Mouse (Mus musculus): Measurements from ENCODE around the gene Kif2a.

Kif2a gene

DNA sequence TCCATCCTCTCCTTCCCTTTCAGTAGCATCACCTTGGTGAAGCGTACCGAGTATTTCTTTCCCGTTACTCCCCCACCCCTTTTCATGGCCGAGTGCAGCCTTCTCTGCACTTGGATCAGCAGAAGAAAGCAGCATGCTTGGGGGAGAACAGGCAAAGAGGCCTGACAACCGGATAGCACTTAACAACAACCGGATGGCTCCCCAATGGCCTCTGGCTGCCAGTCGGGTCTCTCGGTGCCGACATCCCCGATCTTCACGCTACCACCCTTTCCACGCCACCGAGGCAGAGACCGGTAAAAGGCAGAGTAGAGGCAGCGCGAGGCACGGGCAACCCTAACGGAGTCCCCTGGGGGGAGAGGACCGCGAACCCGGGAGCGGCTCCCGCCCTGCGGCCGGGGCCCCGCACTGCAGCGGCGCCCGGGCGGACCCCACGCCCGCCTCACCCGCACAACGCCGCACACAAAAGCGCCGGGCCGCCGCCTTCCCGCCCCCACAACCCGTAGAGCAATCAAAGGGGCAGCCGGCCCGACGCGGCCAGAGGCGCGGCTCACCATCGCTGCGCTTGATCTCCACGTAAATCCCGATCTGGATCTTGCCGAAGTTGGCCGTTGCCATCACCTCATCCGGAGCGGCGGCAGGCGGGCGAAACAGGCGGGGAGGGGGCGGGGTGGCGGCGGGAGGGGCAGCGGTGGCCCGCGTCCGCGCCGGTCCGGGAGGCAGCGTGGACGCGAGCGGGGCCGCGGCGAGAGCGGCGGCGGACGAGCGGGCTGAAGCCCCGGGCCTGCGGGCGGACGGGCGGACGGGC, at the start of gene Kif2a:
TSS of gene Kif2a (minus strand) at position 666 of the 805 bp plus-strand sequence.
- CTCF ChIA-PET: interaction anchor here in 1 of 4 experiments (1.2 kb wide), 1 partner anchor 12 kb away, joined by 4 read pairs; no protein-coding TSS in a partner anchor
- POLR2A ChIA-PET: interaction anchor here in 3 of 4 experiments (1.0 to 3.9 kb wide), 13 partner anchors 9 to 116 kb away, joined by 3 to 41 read pairs (median 7); partner anchors contain the start of gene Dimt1 (in 1 of the 3)

DNA sequence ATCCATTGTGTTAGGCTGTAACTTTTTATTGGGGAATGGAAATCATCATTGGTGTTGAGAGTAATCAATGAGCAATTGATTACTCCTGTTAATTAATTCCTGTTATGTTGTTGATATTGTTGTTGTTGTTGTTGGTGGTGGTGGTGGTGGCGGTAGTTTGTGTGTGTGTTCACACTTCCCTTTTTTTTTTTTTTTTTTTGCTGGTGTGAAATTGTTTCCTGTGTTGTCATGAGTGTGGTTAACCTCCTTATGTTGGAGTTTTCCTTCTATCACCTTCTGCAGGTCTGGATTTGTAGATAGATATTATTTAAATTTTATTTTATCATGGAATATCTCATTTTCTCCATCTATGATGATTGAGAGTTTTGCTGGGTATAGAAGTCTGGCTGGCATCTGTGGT, 47.1 kb upstream of the Kif2a start:
- POLR2A ChIA-PET: no interaction called here
- CTCF ChIA-PET: no interaction called here

DNA sequence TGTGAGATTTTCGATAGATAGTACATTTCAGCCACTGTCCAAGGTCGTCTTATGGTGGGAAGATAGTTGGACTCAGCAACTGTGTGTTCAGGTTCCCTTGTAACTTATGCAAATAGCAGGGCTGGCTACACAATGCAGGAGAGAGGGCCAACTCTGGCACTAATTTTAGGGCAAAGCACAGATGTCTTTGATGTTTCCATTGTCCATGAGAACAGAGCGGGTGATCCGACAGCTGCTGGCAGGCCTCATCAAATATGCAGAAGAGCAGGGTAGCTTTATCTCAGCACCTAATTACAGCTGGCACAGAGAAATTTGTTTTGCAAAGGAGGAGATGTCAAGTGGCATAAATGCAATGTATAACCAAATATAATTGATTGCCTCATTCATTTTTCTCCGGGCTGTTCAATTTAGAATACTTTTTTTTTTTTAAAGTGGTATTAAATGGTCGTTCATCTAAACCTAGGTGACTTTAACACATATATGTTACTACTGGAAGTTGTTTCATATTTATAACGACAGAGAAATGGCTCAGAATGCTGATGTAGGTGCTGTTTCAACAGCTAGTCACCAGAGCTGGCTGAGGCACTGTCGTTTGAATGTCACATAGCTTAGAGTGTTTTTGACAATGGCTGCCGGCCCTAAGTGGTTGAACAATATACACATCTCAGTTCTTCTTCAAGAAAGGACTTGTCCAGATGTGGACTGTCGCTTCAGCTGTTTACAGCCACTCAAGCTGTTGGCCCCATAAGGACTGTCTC, 43.4 kb upstream of the Kif2a start:
- ChIA-PET POLR2A (no interaction called here), CTCF (no interaction called here)

DNA sequence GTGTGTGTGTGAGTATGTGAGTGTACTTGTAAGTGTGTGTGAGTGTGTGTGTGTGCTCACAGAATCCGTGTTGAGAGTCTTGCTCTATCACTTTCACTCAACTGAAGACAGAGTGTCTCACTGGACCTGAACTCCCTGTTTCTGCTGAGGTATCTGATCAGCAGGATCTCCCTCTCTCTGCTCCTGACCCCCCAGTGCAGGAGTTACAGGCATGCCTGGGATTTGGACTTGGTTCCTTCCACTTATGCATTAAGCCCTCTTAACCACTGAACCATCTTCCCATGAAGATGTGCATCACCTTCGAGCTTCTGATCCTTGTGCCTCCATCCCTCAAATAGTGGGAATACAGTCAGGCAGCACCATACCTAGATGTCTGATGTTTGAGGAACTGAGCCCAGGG, 42.3 kb upstream of the Kif2a start:
- CTCF ChIA-PET: no interaction called here
- POLR2A ChIA-PET: no interaction called here

DNA sequence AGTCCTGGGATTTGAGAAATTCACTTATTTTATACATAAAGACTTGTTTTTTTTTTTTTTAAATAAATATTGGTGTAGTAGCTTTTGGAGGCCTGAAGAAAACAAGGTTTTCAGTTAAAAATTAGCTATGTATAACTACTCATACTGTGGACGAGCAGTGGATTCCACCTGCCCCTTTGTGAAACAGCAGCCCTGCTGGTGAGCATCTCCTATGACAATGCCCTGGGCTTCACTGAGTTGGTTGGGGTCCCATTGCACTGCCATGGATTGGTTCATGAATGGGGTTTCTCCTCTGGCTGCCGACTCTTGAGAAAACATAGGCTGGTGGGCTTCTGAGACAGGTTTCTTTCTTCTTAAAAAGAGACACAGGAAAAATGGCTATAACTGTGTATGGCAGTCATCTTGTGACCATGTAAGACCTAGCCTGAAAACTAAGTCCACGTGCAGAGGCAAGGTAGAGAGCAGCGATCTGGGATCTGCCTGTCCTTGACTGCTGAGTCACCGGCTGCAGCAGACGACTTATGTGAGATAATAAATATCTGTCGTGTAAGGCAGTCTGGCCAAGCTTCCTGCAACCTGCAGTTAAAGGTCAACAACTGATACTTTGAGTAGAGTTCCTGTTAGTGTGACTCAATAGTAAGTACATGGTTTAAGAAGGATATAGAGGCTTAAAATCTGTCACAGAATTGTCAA, 41.3 kb upstream of the Kif2a start:
- POLR2A ChIA-PET: interaction anchor here in 1 of 4 experiments (0.6 kb wide), 1 partner anchor 145 kb away, joined by 3 read pairs; no protein-coding TSS in a partner anchor
- CTCF ChIA-PET: no interaction called here

DNA sequence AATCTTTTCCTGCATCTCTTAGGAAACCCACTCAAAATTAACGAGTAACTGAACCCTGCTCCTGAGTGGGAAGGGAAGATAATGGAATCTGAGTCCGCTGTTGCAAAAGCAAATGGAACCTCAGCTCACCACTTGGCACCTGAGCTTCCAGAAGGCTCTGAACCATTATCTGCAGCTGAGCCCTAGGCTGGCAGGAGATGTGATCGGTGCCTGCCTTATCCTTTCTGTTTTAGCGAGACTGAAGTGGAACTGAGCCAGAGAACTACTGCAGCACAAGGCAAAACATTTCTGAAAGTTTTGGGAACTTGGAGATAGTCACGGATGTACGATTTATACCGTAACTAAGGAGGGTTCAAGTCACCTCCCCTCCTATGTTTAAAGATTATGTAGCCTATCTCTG, 38.2 kb upstream of the Kif2a start:
- CTCF ChIA-PET: no interaction called here
- POLR2A ChIA-PET: no interaction called here

DNA sequence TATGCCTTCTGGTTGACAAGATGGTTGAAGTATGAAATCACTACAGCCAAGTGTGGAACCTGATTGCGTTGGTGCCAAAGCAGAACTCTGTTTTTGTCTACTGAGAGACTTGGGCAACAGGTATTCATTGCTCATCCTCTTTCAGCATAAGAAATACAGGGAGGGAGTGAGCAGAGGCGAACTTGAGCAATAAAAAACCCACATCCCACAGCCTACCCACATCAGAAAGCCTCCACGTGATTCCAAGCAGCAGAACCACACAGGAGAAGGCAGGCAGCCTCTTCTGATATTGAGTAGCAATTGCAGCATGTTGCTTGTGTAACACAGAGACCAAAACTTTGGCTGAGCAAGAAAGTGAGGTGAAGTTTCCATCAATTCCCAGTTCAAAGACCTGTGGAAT, 37.5 kb upstream of the Kif2a start:
- ChIA-PET CTCF (no interaction called here), POLR2A (no interaction called here)

DNA sequence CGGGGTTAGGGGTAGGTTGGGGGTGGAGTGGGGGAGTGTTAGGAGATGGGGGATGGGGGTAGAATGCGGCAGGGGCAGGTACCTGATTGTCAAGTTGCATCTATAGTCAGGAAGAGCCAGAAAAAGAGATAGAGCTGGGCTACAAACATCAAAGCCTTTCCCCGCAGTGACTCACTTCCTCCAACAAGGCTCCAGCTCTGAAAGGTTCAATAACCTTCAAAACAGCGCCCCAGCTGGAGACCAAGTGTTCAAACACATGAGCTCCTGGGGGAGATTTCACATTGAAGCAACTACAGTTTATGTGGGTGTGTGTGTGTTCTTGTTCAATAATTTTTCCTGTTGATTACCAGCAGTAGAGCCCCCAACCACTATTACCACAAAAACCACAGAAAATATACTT, 34.4 kb upstream of the Kif2a start:
- ChIA-PET POLR2A (interaction anchor here in 1 of 4 experiments (0.9 to 1.2 kb wide), 2 partner anchors 10 to 20 kb away, joined by 3 read pairs; no protein-coding TSS in a partner anchor), CTCF (interaction anchor here in 2 of 4 experiments (0.6 to 1.1 kb wide), 2 partner anchors 34 to 806 kb away, joined by 3 to 7 read pairs; no protein-coding TSS in a partner anchor)

DNA sequence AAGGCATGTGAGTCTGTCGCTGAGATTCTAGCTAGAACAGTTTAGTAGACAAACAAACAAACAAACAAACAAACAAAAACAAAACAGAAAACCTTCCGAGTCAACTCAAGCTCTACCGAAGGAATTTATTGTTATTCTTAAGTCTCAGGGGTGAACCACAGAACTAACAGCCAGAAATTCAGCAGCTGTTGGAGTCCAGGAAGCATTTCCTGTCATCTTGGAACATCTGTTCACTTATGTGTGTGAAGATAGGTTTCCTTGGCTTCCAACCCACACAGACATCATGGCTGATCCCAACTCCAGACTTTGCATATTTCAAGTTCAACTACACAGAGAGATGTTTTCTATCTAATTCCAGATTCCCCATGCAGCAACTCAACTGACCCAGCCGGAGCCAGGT, 32.6 kb upstream of the Kif2a start:
- CTCF ChIA-PET: no interaction called here
- POLR2A ChIA-PET: interaction anchor here in 1 of 4 experiments (0.7 kb wide), 1 partner anchor 23 kb away, joined by 4 read pairs; no protein-coding TSS in a partner anchor

DNA sequence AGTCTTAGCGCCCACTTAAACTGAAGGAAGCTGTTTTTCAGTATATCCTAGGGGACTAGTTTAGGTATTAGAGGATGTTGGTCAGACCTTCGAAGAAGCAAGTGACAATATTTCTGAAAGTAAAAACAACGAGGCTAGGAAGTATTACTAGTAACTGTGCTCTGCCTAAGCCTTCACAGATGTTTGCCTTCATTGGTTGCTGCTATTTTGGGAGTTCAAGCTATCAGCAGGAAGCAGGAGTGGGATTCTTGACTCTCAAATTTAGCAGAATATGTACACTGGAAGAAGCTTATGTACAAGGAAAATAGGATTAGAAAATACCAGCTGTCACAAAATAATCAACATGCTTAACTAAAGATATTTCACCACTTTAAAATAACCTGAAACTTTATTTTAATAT, 29.4 kb upstream of the Kif2a start:
- CTCF ChIA-PET: no interaction called here
- POLR2A ChIA-PET: no interaction called here

DNA sequence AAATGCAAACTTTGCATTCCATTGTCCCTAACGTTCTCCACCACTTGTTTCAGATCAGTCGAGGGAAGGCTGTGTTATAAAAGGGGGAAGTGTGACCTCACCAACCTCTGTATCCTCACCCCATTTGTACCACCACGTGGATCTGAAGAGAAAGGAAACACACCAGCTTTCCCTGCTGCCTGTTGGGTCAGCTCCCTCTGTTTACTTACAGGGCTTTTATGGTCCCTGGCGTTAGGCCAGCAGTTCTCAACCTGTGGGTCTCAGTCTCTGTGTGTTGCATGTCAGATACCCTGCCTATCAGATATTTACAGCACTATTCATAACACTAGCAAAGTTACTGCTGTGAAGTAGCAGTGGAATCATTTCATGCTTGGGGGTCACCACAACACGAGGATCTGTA, 22.3 kb upstream of the Kif2a start:
- POLR2A ChIA-PET: no interaction called here
- CTCF ChIA-PET: no interaction called here

DNA sequence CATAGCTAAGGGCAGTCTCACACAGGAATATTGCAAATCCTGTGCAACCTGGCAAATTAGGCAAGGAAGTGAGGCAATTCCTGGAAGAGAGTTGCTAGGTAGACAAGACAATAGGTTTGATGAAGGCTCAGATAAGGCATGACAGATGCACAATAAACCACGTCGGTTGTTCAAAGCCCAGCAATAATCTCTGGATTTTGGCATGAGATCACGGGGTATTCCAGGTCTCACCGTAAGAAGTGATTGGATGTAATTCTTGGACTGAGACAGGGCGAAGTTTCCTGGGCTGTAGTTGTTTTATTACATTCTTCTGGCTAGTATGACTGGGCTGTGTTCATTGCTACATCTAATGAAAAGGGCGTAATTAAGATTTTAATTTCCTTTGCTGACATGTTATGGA, 20.6 kb upstream of the Kif2a start:
- POLR2A ChIA-PET: interaction anchor here in 1 of 4 experiments (0.7 to 1.0 kb wide), 2 partner anchors 15 to 54 kb away, joined by 3 read pairs; no protein-coding TSS in a partner anchor
- CTCF ChIA-PET: no interaction called here

DNA sequence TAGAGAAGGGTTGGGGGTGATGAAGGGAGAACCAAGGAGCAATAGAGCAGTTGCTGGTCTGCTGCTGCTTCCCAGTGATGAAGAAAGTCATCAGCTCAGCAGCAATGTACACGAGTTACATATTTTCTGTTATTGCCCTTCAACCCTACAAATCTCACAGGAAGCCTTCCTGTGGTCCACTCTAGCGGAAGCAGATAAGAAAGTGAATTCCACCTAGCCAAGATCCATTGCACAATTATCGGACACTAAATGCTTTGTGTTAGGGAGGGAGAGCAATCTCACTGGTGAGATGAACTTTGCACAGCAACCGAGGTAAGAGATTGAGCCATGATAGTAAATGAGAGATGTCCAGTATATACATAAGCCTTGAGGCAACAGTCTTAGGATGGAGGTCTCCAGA, 17.6 kb upstream of the Kif2a start:
- POLR2A ChIA-PET: interaction anchor here in 2 of 4 experiments (0.7 to 1.3 kb wide), 2 partner anchors 28 to 534 kb away, joined by 3 to 4 read pairs; no protein-coding TSS in a partner anchor
- CTCF ChIA-PET: no interaction called here

DNA sequence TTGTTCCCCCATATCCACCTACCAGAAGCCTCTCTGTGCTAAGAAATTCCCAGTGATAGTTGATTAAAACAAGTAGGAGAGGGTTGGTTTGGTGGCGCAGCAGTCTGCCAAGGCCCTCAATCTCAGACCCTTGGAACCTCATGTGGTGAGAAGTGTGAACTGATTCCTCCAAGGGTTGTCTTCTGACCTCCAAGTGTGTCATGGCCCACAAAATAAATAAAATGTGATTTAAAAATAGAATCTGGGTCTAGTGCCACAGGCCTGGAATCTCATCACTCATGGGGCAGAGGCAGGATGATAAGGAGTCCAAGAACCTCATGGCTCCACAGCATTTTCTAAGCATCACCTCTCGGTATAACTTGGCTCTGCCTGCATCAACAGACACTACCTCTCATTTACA, 16.4 kb upstream of the Kif2a start:
- CTCF ChIA-PET: no interaction called here
- POLR2A ChIA-PET: interaction anchor here in 2 of 4 experiments (1.3 to 1.8 kb wide), 3 partner anchors 13 to 27 kb away, joined by 3 to 7 read pairs (median 3); no protein-coding TSS in a partner anchor

DNA sequence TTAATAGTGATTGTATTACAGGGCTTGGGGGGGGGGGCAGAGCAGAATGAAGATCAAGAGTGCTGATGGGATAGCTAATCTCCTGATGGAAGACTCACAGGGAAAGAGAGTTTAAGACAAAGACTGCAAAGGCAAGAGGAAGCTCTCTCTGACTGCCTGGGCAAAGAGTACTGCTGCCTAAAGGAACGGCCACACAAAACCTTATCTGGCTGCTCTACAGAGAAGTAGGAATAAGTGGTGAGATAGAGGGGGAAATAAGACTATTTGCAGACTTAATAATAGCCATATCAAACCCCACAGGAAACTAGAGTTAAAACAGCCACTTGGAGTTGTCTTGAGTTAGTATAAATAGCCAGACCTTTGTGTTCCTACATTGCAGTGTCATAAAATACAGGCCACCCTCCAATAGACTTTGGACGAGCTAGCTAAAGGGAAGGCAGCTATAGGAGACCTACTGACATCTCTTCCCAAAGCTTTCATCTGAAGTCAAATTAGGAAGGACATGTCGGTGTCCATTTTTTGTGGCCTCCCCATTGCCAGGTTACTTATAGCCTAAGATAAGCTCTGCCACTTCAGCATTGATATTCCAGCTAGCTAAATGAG, 13.7 kb upstream of the Kif2a start:
- POLR2A ChIA-PET: interaction anchor here in 3 of 4 experiments (0.9 to 3.7 kb wide), 14 partner anchors 8 to 242 kb away, joined by 3 to 41 read pairs (median 4); partner anchors contain the start of genes Kif2a (in 3 of the 3) and Dimt1 (in 1 of the 3)
- CTCF ChIA-PET: interaction anchor here in 1 of 4 experiments (0.5 kb wide), 1 partner anchor 108 kb away, joined by 4 read pairs; no protein-coding TSS in a partner anchor

DNA sequence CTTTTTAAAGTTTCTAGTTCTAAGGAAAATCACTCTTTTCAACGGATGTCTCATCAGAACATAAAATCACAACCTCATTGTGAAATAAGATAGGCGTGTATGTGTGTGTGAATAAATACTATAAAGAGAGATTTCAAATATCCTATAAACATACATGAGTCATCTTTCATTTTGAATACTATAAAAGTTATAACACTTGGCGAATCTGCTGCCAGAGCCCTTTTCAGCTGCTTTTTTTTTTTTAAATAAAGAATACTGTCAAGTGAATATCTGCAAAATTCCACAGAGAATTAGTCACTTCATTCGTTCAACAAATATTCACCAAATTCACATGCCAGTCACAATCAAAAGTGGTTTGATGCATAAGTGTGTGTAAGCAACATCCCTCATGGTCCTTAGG, 13.2 kb upstream of the Kif2a start:
- POLR2A ChIA-PET: interaction anchor here in 3 of 4 experiments (0.9 to 3.7 kb wide), 12 partner anchors 10 to 242 kb away, joined by 3 to 41 read pairs (median 4); partner anchors contain the start of genes Kif2a (in 2 of the 3) and Dimt1 (in 1 of the 3)
- CTCF ChIA-PET: interaction anchor here in 1 of 4 experiments (0.5 kb wide), 1 partner anchor 108 kb away, joined by 4 read pairs; no protein-coding TSS in a partner anchor

DNA sequence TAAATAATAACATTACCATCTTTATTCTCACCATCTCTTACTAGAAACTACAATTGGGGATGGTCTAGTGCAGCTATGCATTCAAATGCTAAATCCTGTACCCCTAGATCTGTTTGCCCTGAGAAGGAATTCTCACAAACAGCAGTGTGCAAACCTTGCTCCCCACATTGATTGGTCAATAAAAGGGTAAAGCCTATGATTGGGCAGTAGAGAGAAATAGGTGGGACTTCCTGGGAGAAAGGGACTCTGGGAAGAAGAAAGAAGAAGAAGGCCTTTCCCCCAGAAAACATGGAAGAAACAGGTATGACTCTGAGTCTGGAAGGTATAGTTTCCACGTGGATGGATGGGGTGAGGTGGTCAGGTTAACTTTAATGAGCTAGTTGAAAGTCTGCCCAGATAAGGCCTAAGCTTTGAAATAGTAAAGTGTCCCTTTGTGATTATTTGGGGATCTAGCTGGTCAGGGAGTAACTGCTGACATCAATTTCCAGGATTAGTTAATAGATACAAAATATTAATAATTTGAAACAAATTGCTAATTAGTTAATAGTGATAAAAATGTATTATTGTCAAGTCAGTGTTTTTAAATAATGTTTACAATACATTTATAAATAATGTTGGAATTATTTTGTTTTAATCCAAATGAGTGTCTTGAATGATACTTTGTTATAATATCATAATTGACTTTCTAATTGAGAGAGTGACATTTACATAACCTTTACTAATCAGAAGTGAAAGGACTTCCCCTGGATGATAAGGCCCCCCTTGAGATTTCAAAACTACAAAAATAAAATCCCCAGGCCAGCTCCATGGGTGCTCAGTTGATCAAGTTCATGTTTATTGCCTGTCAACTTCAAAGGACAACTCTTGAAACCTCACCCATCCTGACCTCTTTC, 12.3 kb upstream of the Kif2a start:
- CTCF ChIA-PET: interaction anchor here in 2 of 4 experiments (0.6 to 0.9 kb wide), 3 partner anchors 12 to 1421 kb away, joined by 4 to 6 read pairs (median 5); partner anchors contain the start of gene Kif2a (in 1 of the 2)

More for the DNA sequence above, 12.3 kb upstream of the Kif2a start:
- POLR2A ChIA-PET: interaction anchor here (0.6 to 3.7 kb wide), 20 partner anchors 8 to 1820 kb away, joined by 3 to 41 read pairs (median 5); partner anchors contain the start of gene Kif2a (in 3 of the 4)

Measured in embryonic stem cell, embryonic (primary cell).